Mouse (Mus musculus) naive thymus-derived CD4-positive, alpha-beta T cell, adult 2 months (primary cell): Measurements from ENCODE around the gene Zc3h8.
A peak's percentile ranks its signal among the peaks of the same experiment; 100 is the strongest.

Source experiments
- DNase-seq: peaks from one replicate; pipeline ENCODE4 v3.0.0-alpha.2; 2011; ENCODE audit warnings: low read depth

Gene Zc3h8

DNA sequence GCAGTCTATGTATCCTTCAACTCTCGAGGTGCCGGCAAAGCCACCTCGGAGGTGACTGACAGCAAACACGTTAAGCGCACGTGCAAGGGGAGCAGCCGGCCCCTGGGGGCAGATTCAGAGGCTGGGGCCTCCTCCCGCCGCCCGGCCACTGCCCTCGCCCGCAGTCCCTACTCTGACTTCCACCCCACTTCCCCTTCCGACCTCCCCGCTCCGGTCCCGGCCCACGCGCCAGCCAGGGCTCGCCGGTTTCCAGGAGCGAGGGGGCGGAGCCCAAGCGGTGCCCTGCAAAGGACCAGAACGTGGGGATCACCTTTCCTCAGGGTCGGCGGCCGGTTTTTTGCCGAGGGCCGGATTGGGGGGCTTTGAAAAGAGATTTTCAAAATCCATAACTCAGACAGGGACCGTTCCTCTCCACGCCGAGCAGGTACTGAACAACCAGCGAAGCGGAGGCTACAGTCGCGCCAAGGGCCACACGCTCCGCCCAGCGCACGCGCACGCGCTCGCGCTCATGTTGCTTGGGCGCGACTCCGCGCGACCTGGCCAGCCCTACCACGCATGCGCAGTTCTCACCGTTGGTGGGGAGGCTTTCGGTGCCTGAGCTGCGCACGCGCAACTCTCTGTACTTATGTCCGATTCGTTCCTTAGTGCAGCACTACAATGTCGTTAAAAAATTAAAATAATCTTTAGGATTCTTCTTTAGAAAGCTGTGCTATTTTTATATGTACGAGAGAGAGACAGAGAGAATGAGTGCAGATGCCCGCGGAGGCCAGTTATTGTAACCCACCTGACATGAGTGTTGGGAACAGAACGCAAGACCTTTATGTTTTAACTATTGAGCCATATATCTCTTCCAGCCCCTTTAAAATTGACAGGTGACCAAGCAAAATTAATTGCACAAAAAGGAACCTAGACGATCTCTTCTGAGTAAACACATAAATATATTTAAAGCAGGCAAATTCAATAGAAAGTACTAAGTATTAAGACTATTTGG is at the start of gene Zc3h8:
Gene Zc3h8 (minus strand): TSS at position 540 of the 991 bp plus-strand sequence.
- peak; percentile 99 for DNase-seq

DNA sequence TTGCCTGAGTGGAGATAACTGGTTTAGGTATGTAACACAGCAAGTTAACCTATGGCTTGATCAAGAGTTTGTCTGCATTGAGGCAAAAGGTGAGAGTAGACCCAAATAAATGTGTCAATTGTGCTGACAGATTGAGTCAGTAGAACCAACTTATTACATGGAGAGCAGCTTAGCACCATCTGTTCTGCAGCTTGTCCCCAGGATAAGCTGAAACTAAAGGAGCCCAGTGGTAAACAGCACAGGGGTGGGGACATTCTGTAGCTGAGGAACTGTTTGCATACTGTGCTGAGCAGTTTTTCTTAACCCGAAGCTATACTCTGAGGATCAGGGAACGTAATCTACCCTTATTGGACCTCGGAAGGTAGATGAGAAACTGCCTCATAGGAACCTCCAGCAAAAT is 40.9 kb upstream of the Zc3h8 start:
- no peak for DNase-seq

DNA sequence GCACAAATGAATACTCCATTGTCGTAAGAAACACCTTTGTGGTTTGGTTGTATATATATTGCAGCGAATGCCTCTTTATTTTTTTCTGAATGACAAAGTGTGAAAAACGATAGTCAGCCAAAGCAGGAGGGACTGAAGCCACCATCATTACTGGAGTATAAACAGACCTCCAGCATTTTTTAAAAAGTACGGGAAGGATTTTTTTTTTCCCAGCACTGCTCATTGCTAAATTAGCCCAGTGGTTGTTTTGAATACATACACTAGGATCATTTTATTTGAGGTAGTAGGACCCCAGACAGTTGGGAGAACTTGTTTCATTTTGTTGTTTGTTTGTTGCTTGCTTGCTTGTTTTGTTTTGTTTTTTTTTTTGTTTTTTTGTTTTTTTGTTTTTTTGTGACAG is 31.7 kb upstream of the Zc3h8 start:
- DNase-seq = no peak

DNA sequence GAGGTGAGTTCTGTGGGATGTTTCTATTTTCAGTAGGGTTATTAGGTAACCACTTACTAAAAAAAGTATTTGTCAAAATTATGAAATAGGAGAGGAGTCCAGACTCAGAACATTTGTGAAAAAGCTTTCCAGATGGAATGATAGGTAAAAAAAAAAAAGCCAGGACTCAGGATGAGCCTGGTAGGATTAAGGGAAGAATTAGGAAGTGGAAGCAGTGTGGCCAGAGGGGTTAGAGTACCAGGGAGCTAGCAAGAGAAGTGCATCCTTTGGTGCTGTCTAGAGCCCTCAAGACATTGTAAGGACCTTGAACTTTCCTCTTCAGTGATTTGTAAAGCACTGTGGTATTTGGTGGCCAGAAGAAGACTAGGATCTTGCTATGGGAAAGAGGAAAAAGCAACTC is 28.4 kb upstream of the Zc3h8 start:
- DNase-seq = no peak

DNA sequence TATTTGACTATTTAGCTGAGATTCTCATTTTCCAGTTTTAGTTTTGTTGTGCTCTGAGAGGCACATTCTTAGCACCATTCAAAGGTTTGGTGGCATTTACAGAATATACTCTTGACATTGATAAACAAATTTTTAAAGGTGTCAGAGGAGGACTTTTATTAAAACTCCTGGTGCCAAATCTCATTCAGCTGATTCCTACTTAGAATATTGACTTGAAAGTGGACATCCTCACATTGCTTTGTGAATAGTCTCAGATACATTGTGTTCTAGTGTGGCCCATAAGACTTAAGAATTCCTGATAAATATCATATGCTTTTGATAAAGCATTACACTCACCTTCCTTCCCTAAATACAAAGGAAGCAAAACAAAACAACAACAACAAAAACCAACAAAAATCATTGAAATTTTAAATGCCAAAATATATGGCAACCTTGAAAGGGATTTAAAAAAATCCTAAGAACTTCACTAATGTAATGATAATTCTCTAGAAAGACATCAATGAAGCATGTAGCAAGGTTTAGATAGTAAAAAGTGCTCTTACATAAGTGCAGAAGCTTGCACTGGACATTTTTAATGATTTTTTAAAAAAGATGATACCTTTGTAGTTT is 24.7 kb upstream of the Zc3h8 start:
- no peak for DNase-seq

DNA sequence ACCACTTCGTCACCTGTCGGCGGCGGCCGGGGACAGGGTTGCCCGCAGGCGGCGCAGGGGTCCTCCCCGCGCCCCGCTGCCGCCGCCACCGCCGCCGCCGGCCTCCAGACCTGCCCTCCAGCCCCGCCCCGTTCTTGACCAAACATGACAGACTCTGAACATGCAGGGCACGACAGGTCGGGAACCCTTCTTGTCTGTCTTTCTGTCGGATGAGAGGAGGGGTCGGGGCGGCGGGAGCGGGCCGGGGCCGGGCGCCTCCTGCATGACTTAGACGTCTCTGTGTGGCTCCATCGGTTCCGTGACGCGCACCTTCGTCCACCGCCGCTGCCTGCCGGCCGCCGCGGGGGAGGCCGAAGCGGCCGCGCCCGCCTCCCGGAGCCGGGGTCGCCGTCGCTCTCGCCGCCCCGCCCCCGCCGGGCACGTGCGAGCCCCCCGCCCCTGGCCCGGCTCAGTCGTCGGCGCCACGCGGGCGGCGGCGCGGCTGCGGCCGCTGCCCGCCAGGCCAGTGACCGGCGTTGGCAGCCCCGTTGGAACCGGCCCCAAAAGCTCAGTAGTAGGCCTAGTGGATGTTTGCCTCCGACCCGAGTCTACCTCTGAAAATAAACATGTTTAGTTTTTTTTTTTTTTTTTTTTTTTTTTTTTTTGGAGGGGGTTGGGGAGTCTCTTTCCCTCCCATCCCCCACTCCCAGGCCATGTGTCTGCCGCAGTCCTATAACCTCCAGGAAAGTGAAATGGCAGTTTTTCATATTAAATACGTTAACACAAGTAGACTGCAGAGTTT is 24.0 kb upstream of the Zc3h8 start, which contains the start of gene Gm10762:
Gene Gm10762 (minus strand): TSS at position 65 of the 781 bp plus-strand sequence.
- peak; percentile 68 for DNase-seq

DNA sequence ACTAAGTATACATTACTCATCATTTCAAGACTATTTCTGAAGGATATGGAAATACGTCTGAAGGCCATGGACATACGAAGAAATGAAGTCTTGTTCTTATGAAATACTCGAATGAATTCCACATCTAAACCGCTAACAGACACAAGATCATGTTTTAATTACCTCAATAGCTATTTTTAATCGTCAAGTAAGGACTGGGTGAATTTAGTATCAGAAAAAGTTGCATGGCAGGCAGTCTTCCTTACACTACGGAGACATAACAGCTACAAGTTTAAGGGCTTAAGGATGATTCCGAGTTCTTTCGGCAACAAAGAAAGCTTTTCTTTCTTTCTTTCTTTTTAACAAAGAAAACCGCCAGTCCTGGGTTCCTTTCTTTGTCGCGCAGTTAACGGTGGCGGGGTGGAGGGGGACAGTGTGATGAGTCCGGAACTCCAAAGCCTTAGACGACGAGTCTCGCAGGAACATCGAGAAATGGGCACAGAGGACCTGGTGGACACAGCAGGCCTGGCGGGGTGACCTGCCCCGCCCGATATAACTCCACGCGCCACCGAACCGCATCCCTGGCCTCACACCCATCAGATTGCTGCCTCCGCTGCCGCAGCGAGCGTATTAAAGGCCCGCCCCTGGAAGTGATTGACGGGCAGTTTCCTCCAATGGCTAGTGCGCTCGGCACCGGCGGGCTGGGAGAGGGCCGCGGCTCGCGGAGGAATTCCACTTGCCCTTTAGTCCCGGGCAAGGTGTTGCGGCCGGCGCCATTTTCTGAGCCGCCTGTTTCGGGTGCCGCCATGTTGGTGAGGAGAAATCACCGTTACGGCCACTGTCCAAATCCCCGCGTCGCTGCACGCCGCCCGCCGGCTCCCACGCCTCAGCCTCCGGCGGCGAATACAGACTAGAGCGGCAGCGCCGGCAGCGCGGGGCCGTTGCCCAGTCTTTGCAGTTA is 23.0 kb upstream of the Zc3h8 start, which contains the start of gene Zc3h6:
Gene Zc3h6 (plus strand): TSS at position 762 of the 940 bp plus-strand sequence.
- DNase-seq = peak; percentile 99

DNA sequence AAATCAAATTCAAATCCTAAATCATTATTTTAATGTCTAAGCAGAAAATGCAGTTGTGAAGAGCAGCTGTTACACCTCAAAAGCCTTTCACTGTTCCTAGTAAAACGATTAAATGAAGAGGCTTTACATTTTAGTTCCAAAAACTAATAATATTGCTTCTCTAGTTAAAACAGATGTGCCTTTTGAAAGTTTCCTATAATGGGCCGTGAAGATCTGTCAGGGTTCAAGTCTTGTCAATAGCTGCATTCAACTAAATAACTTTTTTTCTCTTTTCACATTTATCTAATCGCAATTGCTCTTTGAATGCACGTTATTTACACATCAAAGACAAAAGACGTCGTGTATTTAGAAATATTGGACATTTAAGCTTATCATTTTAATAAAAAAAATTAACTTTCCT is 22.4 kb upstream of the Zc3h8 start:
- DNase-seq = no peak

DNA sequence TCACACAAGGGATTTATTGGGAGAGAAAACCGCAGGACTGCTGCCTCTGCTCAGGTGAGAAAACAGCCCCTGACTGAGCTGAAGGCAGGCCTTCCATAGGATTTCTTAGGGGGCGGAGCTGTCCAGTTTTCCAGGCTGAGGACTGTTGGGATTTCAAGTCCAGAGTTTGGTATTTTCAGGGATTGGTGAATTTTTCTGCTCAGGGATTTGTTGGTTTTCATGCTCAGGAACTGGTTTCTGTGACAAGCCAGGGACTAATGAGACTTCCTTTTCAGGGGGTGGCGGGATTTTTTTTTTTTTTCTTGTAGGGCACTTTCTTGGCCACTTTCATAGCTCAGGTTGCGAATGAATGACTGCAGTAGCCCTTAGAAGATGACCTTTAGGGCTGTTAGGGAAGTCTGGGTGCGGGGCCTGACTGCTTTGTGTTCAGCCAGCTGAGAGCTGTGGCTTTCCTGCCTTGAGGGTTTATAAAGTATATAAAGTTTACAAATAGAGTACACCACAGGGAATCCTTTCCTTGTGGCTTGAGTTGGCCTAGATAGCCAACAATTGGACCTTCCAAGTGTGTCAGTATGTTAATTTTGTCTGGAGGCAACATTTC is 21.7 kb upstream of the Zc3h8 start:
- DNase-seq = no peak

DNA sequence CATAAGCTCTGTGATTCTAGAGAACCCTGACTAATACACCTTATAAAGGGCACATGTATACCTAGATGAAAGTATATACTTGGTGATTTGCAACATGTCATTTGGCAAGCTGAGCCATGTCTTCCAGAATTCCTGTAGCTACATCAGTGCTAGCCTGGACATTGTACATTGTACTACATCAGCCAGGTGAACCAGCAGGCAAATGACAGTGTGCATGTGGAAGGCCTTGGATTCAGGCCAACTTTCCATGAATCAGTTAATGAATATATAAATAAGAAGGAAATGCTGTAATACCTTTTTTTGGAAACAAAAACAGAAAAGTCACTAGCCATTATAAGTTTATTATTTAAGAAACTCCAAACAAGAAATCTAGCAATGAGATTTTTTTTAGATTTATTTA is 10.3 kb upstream of the Zc3h8 start:
- DNase-seq = no peak

DNA sequence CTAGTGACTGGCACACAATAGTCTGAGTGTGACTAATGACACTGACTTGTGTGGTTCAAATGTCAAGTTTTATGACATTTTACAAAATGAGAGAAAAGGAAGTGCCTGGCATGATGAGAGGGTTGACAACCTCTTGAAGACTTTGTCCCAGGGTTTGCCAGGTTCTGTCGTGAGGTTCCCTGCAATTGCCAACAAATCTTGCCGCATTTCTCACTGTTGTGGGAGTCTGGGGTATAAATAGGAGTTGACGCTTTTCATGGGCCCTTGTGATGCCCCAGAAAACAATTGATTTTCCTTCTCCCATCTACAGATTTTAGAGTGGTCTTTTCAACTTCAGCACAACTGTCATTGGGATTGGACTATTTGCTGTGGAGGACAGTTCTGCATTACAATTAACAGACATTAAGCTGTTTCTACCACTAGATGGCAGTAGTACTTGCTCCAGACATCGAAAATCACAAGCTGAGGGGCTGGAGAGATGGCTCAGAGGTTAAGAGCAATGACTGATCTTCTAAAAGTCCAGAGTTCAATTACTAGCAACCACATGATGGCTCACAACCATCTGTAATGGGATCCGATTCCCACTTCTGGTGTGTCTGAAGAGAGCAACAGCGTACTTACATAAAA is 4.2 kb upstream of the Zc3h8 start:
- peak; percentile 83 for DNase-seq

DNA sequence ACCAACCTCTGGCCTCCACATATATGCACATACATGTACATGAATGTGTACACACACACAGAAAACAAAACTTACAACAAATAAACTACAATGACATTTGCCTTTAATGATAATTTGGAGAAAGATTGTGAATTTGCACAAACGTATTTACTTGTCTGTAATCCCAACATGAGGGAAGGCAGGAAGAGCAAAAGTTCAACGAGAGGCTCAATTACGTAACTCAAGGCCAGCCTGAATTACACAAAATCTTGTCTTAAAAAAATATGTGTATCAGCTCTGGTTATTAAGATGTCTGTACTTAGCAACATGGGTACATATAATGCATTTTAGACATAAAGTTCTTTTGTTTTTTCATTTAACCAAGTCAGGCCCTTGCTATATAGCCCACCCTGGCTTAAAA is 7.6 kb downstream of the Zc3h8 start:
- DNase-seq = no peak

DNA sequence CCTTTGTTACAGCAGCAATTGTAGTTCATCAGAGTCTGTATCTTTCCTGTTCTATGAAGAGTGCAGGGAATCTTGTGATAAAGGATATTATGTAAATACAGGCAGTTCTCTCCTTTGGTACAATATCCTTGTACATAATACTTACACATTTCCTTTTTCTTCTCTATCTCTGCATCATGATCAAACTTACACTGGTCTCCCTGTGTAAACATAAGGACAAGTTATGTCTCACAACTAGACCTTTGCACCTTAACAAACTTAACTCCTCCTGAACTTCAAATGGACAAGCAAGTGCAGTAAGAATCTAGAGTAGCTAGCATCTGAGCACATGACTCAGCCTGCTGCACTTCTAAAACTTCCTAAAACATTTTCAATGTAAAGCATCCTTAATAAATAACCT is 13.2 kb downstream of the Zc3h8 start:
- no peak for DNase-seq

DNA sequence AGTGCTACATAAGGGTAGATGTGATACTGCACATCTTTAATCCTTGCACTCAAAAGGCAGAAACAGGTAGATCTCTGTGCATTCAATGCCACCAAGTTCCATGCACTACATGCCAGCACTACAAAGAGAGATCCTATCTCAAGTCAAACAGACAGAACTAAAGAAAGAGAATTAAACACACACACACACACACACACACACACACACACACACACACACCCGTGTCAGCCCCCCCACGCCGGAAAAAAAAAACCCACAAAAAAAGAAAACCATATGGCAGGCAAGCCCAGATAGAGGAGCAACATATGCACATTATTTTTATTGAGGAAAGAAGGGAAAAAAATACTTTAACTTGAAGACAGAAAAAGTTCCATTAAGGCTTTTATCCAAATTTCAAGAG is 15.4 kb downstream of the Zc3h8 start:
- DNase-seq = peak; percentile 56

DNA sequence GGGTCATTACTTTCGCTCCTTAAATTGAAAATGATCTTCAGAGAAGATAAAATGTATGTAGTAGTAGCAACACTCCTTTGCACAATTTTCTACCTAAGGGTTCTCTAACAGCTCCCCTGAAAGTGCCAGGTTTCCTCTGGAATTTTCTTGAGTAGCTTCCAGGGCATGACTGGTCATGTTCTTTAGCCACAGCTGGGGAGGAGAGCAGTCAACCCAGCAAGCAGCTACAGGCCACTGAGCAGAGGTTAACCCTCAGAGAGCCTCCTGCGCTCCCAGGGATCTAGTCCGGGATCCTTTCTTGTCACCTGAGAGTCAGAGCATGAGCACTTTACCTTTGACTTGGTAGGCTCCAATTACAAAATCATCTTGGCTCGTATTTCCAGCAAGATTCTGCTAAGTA is 19.1 kb downstream of the Zc3h8 start:
- no peak for DNase-seq

DNA sequence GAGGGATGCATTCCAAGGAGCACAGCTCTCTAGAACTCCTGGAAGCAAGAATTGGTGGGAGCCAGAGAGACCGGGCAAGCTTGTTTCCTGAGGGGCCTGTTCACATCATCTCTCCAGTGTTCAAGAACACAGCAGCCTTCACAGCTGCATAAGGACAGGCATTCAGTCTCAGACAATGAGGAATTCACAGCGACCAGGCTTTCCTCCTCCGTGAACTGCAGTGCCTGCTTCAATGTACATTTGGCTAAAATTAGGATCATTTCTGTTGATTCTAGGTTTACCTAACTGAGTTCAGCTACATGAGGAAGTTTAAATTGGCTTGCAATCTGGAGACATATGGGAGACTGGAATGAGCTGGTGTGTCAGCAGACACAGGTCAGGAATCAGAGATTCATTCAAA is 27.3 kb downstream of the Zc3h8 start:
- no peak for DNase-seq

DNA sequence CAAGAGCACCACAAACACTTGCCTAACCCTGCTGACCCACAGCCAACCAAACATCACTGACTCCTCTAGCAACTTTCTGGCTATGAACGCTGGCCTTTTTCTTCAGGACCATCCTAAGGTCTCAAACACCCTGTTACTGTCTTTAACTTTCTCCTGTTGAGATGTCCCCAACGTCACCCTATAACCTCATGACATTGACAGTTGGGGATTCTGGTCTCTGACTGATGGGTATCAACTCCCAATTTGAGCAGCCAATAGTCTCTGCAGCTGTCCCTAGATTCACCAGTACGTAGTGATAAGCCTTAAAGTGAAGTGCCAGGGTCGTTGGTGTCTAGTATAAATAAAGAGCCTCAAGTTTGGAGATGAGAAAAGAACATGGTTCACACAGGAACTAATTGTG is 28.9 kb downstream of the Zc3h8 start:
- no peak for DNase-seq

DNA sequence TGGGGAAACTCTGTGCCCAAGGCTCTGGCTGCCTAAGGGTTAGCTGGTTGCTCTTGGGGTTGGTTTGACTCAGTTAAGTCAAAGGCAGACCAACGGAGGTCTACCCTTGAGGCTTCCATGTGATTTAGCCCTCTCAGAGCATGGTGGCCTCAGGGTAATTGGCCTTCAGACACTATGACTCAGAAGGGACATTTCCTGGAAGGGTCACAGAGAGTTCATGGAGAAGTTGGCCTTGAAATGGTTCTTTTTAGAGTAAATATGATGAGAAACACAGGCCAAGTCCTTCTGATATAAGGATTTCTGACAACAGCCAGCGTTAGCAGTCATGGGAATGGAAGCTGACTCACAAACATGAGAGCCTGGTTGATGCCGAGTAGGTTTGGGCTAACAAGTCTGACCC is 40.2 kb downstream of the Zc3h8 start:
- no peak for DNase-seq

DNA sequence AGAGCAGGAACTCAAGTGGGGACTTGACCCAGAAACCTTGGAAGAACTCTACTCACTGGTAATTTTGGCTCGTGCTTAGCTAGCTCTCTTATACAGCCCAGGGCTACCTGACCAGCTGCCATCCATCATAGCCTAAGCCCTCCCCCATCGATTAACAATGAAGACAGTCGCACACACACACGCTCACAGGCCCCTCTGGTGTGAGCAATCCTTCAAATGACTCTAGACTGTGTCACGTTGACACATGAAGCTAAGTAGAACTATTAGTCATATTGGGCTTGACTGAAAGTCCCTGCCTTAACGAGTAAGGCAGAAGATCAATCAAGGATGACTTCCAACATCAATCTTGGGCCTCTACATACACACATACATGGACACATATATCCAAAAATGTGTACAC is 41.0 kb downstream of the Zc3h8 start:
- no peak for DNase-seq

DNA sequence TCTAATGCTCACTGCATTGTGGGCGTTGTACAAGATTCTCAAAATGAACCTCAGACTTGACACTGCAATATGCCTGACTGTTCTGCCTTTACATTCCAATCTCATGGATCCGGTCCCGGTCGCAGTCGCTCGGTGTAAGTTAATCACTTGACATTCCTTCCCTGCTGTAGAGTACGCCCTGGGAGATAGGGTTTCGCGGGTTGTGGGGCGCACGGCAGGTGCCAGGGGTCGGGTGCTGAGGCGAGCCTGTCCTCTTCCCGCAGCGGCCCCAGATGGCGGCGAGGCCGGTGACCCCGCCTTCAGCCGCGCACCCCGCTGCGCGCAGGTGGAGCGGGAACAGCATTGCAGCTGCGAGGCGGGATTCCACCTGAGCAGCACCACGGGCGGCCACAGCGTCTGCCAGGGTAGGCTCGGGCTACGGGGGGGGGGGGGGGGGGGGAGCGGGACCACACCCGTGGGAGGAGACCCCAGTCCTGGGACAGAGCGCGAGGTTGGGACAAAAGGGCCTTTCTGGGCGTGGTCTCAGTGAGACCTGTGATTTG is 51.6 kb downstream of the Zc3h8 start:
- peak; percentile 16 for DNase-seq
